ENCODE assay signal across 8 mouse cellular contexts in the genomic region with DNA sequence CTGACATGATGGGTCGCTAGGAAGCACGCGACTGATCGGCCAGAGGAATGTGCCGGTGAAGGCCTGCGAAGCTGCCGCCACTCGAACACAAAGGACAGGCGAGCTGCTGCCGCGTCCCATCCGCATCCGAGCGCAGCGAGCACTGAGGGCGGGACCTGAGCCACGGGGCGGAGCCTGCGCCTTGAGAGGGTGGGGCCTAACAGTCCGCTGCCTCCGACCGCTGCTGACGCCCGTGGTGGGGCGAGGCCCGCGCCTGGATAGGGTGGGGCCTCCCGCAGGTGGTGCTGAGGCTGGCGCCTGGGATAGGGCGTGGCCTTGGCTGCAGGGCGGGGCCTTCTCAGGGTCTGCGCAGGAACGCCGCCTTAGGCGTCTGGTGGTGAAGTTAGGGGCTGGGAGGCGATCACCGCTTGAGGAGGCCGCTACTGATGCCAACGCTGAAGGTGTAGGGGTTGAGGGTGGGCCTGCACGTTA. TPM values are rescaled to one million over a fixed set of nuclear protein-coding genes. Genes with fewer than 3 reads are reported as not detected.
DNase-seq lines count a peak whose midpoint lies in the region; ATAC-seq lines count a peak whose summit lies in the region.

A gene (minus strand): TSS at position 147 of the 471 bp plus-strand sequence.

- peak within 1 kb of the TSS; percentile 97 for H3K4me2 ChIP-seq in lung, embryonic 16.5 days (ENCODE audit: low read depth, low read length)

- WGBS in lung, embryonic 16.5 days, result under 1% methylated on average over 37 of the region's 40 CpGs

- H3K4me1 ChIP-seq in lung, embryonic 16.5 days (replicated peaks; ENCODE audit: control insufficient read depth, insufficient read depth, low read length), result peaks cover 30% of the 10 kb centered on the region

- no peaks in the 10 kb centered on the region for H3K27me3 ChIP-seq in lung, embryonic 16.5 days (ENCODE audit: control insufficient read depth, insufficient read depth, low read depth, low read length)

- DNase-seq in MEL-GATA-1-ER (ENCODE audit: extremely low read depth, low read depth), result peak; percentile 80
- DNase-seq in cerebellum, adult 8-10 months, result peak; percentile 95
- peak; percentile 97 for DNase-seq in forelimb bud, embryonic 11.5 days (ENCODE audit: low read depth, low spot score)
- DNase-seq in layer of hippocampus, adult 9-10 months (ENCODE audit: low spot score), result peak; percentile 76
- DNase-seq in ovary, postnatal 10 days (ENCODE audit: low spot score), result peak; percentile 94
- peak; percentile 98 to 99 for DNase-seq in thymus, postnatal 10 days (ENCODE audit: low spot score in 2 of 2)

- ATAC-seq in hematopoietic stem cell, adult 5-6 weeks (replicated peaks in 1 of 2; ENCODE audit: insufficient read depth in 1 of 2, low FRiP score in 2 of 2, low TSS enrichment in 1 of 2, low read depth in 1 of 2, poor library complexity in 2 of 2, severe bottlenecking in 2 of 2), result peak; percentile 85
- ATAC-seq in lung, embryonic 16.5 days (ENCODE audit: low read depth), result peak; percentile 95

- H3K27ac ChIP-seq in lung, embryonic 16.5 days (ENCODE audit: low read length), result peak within 1 kb of the TSS; percentile 99

- H3K4me3 ChIP-seq in lung, embryonic 16.5 days (ENCODE audit: low read length), result peak within 1 kb of the TSS; percentile 98

- peaks cover 8% of the 10 kb centered on the region for H3K36me3 ChIP-seq in lung, embryonic 16.5 days (ENCODE audit: control insufficient read depth, insufficient read depth, low read length)

- peak within 1 kb of the TSS; percentile 95 for H3K9ac ChIP-seq in lung, embryonic 16.5 days (ENCODE audit: low read length)

- H3K9me3 ChIP-seq in lung, embryonic 16.5 days (ENCODE audit: control insufficient read depth, low read length), result no peaks in the 10 kb centered on the region

RNA-seq across cellular contexts. Expression of the gene that starts here (rescaled TPM):
- total RNA-seq in hematopoietic stem cell, adult 5-6 weeks (2017), result 111 and 131 TPM in 2 replicates
- polyA plus RNA-seq in lung, embryonic 16.5 days (2015; fragmentation: Nextera tagmentation; extraction: Ambion mirVana), result 76.2 and 79.3 TPM in 2 replicates

Comparison
In these comparisons a context has a peak if more than half of its experiments do, and no peak if none do; other contexts are left out.
1. Peak in every context shown above with its lines: DNase-seq, ATAC-seq, H3K4me3 ChIP-seq and H3K27ac ChIP-seq.